Mouse (Mus musculus) layer of hippocampus, postnatal 14 days (tissue): ENCODE results near the gene Vtcn1. TPM values are rescaled to one million over a fixed set of nuclear protein-coding genes. Genes with fewer than 3 reads are reported as not detected.
"Not testable (repeated sequence)": the region's sequence is repeated elsewhere in the genome, so short reads cannot be mapped to it uniquely, and the experiment has no call there.

Experiments used
- DNase-seq, 2 experiments: peaks; one replicate each; pipeline ENCODE4 v3.0.0; 2021 to 2022; ENCODE audit warnings: low spot score in 2 of 2, mixed read lengths in 1 of 2
- long read RNA-seq, 2 experiments: library from polyadenylated mRNA; stranded (forward); transcript quantifications; one replicate each; pipeline ENCODE4 v2.0.0; 2021
- total RNA-seq, 2 experiments: library from RNA; stranded (reverse); gene quantifications; 2 replicates each; pipeline ENCODE4 v1.2.3; 2021

Gene Vtcn1
- not detected for total RNA-seq
- long read RNA-seq, experiment 1 = 0 reads
- long read RNA-seq, experiment 2, partial matches to known transcripts = 0 of 6 reads
- long read RNA-seq, experiment 2, other reads (novel, unspliced or antisense) = 6 of 6 reads

DNA sequence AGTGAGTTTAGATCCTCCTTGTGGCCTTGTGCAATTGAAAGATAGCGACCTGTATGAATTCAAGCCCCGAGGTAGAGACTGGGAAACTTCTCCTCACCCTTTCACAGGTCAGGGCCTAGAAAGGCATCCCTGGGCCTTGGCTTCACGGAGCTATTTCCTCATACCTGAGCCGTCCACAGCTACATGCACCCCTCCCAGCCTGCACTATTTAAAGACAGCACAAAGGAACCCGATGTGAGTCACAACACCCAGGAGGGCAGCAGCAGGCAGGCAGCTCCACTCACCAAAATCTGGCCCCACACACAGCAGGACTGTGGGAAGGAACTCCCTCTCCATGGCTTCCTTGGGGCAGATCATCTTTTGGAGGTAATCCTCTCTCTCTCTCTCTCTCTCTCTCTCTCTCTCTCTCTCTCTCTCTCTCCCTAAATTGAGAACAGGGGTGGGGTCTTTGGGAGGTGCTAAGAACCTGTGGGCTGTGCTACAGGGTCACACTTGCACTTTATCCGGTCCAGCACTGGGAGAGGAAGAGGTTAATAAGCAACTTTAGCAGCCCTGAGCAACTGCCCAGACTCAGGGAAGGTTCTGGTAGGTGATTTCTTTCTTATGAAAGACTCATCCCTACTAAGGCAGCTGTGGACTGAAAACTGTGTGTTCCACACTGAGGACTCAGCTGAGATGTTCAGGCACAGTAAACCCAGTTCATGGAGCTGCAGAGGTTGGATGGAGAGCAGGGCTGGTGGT lies at the start of gene Vtcn1:
Vtcn1 (plus strand) TSS at position 235 of the 741 bp plus-strand sequence.
- DNase-seq = no peak

GRCm38 (mm10) chr3:100776967-100777366 lies 48.3 kb upstream of the Vtcn1 start:
- DNase-seq = no peak

DNA sequence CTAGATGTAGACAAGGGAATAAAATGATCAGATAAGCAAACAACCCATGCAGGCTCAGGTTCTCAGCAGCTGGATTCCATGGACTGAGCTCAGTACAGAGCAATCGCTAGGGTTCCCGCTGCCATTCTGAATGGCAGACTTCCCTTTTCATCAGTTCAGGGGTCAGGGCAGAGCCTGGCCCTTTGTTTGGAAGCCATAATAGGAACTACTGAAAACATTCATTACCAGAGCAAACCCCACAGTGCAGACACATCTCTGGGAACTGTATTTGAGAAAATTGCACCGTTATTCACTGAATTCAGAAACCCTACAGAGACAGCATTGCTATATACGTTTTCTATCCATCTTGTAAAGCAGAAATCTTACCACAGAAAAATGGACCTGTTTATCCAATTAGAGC lies 47.7 kb upstream of the Vtcn1 start:
- DNase-seq = no peak

- no peak for DNase-seq
These were observed 39.2 kb upstream of the Vtcn1 start for GRCm38 (mm10) chr3:100786076-100786475.

GRCm38 (mm10) chr3:100791670-100792069 lies 33.6 kb upstream of the Vtcn1 start:
- no peak for DNase-seq

DNA sequence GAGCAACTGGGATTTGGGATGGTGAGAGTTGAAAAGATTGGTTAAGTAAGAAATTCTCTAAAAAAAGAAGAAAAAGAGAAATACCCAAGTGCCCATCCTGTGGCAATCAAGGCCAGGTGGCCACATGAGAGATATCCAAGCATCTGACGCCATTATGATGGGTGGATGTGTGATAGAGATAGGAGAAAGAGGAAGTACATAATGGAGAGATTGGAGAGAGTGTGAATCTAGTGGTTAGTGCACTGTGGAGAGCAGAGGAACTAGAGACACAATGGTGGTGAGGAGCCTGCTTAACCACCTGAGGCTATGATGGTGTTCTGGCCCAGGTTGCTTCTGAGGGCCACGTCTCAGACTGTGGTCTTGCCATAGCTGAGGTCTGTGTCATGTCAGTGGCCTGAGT lies 31.9 kb upstream of the Vtcn1 start:
- no peak for DNase-seq

GRCm38 (mm10) chr3:100796571-100796970 lies 28.7 kb upstream of the Vtcn1 start:
- no peak for DNase-seq

- no peak for DNase-seq
These were observed 27.8 kb upstream of the Vtcn1 start for GRCm38 (mm10) chr3:100797166-100798145.

DNA sequence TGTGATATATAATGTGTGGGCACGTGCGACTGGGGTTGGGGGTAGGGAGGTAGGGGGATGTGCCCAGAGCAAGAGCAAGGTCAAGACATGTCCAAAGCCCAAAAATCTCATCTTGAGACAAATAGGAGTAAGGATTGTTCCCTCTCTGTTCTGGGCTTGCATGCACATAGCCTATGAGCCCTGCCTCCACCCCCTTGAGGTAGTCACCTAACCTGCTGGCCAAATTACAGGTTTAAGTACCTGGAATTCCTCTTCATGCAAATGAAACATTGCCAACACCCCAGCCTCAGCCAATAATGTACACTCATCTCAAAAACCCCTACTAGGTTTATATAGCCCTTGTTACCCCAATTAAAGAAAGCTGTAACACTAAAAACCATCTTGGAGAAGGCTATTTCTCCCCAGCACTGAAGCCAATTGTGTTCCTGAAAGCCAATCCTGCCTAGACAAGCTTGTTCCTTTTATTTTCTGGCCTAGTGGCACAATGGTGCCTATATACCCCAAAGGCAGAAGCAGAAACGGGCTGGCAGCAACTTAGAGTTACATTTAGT lies 26.3 kb upstream of the Vtcn1 start:
- no peak for DNase-seq

DNA sequence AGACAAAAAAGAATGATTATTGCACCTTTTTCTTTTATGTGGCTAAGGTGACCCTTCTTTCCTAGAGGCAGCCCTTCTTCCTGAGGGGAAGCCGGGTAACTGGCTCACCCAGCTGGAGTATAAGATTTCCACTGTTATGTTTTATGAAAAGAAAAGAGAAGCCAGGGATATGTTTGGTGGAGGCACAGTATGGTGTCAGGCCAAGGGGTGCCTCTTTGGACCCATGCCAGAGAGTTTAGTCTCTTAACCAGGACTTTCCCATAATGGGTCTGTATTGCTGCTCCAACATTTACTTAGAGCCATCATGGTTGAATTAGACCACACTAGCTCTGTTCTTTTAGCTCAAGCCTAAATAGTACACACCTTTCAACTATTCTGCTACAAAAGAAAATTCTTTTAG lies 20.3 kb upstream of the Vtcn1 start:
- no peak for DNase-seq

DNA sequence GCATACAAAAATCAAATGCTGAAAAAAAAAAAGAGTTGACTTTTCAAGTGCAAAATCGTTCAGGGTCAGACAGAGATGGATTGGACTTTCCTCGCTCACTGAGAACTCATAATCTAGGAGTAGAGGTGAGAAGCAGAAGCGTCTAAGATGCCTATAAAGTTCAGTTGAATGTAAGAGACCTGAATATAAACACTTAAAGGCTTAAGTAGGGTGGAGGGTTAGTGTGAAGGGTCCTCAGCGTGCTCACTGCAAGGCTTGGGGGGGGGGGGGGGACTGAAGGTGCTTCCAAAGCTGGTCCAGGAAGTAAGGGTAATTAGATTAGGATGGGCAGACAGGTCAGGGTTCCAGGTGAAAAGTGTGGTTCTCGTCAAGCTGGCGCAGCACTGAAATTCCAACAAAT lies 19.3 kb upstream of the Vtcn1 start:
- no peak for DNase-seq

- DNase-seq = no peak
These were observed 14.8 kb upstream of the Vtcn1 start for GRCm38 (mm10) chr3:100810461-100810860.

GRCm38 (mm10) chr3:100811836-100812235 lies 13.4 kb upstream of the Vtcn1 start:
- DNase-seq = no peak

DNA sequence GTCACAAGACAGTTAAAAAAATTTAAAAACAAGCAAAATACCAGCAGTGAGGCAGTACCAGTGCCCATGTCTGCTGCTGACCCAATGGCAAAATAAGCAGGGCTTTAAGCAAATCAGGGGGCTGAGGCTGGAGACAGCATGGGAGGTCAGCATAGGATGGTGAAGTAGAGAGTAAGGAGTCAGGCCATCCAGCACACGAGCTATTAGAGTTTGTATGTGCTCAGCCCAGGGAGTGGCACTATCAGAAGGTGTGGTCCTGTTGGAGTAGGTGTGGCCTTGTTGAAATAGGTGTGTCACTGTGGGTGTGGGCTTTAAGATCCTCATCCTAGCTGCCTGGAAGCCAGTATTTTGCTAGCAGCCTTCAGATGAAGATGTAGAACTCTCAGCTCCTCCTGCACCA lies 9.8 kb upstream of the Vtcn1 start:
- DNase-seq = not testable (repeated sequence)

- DNase-seq = no peak
These were observed 6.5 kb upstream of the Vtcn1 start for GRCm38 (mm10) chr3:100818709-100819108.

DNA sequence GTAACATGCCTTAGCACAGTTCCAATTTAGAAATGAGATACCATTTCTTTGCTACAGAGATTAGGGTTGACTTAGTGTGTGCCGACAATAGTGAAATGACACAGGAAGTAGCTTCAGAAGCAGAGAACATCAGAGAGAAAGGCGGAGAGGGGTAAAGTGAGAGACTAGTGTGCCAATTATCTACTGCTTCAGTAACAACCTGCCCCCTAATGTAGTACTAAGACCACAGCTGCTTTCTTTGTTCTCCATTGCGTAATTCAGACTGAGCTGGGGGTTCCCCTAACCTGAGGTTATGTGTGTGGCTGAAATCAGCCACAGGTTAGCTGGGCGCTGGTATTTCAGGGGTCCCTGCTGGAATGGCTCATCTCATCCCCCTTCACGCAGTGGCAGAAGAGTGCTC lies 5.7 kb upstream of the Vtcn1 start:
- no peak for DNase-seq

GRCm38 (mm10) chr3:100820852-100821251 lies 4.4 kb upstream of the Vtcn1 start:
- no peak for DNase-seq

DNA sequence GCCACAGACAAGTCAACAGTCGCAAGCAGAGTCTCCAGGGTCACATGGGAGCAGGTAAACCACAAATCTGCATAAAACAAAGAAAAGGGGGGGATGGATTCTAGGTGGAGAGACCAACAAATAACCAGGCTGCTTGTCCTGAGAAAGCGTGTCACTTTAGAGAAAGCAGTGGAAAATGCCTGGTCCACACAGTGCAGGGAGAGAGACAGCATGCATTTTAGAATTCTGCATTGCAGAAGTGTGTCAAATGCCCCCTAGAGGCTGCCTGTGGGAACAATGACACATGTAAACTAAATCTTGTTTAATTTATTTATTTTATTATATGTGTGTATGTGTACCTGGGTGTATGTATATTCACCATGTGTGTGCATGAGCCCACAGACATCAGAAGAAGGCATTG lies 4.0 kb upstream of the Vtcn1 start:
- DNase-seq = no peak

- DNase-seq = no peak
These were observed 18.5 kb downstream of the Vtcn1 start for GRCm38 (mm10) chr3:100843784-100844183.

DNA sequence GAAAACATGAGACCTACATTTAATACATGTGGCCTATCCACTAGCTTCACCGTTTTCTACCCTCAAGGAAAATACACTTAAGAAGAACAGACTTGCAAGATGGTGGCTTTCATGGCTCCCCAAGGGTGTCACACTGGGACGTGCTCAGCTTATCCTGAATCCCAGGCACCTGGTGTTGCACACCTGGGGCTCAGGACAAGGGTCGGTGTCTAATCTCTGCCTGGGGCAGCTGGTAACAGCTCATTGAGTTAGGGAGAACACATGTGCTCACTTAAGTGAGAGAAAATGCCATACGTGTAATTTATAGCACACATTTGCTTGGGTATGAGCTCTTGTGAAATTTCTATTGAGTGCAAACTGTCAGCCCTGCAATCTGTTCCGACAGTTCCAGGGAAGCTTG lies 19.1 kb downstream of the Vtcn1 start:
- DNase-seq = no peak

DNA sequence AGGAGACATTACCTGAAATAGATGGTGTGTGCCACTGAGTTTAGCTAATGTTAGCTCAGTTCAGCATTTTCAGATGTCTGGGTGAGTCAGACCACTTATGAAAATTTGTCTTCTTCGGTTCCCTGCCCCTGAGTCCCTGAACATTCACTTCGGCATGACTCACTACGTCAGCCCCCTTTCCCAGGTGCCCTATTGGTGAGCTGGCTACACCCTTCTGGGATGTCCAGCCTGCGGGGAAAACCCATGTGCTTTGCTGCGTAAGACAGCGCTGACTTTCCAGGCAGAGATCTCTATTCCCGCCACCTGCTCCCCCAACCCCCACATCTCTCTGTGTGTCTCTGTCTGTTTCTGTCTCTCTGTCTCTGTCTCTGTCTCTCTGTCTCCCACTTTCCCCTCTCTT lies 23.1 kb downstream of the Vtcn1 start:
- no peak for DNase-seq

- no peak for DNase-seq
These were observed 25.2 kb downstream of the Vtcn1 start for GRCm38 (mm10) chr3:100850468-100850867.
